Mouse (Mus musculus) small intestine, adult 2 months (tissue): ENCODE data around the gene Dnal1. TPM values are rescaled to one million over a fixed set of nuclear protein-coding genes. Genes with fewer than 3 reads are reported as not detected.

ENCODE experiments used
- H3K27ac ChIP-seq: fragments of 200-500 bp; 2 replicates; pipeline ENCODE4 v1.5.1; 2012; ENCODE audit warnings: low read depth, low read length, control low read depth, inconsistent platforms; ENCODE audit not compliant: insufficient read depth
- H3K27me3 ChIP-seq: fragments of 200-500 bp; 2 replicates; pipeline ENCODE4 v1.6.1; 2012; ENCODE audit warnings: mild to moderate bottlenecking, moderate library complexity, low read length, inconsistent platforms; ENCODE audit not compliant: control insufficient read depth, insufficient read depth
- H3K36me3 ChIP-seq: fragments of 200-500 bp; 2 replicates; pipeline ENCODE4 v1.6.1; 2012; ENCODE audit warnings: mild to moderate bottlenecking, low read length, control low read depth, inconsistent platforms; ENCODE audit not compliant: control insufficient read depth, insufficient read depth
- H3K4me1 ChIP-seq: fragments of 200-500 bp; 2 replicates; pipeline ENCODE4 v1.6.1; 2012; ENCODE audit warnings: low read length, inconsistent platforms, mixed read lengths; ENCODE audit not compliant: control insufficient read depth, insufficient read depth, insufficient read length
- H3K4me3 ChIP-seq: fragments of 200-500 bp; 2 replicates; pipeline ENCODE4 v1.5.1; 2012; ENCODE audit warnings: low read depth, mild to moderate bottlenecking, control low read depth, inconsistent platforms, low read length, moderate library complexity
- CTCF ChIP-seq: fragments of 200-500 bp; IDR thresholded peaks from 2 replicates; pipeline ENCODE4 v1.5.1; 2012; ENCODE audit warnings: low read depth, mild to moderate bottlenecking, control low read depth, inconsistent platforms, low read length, moderate library complexity, mixed read lengths; ENCODE audit not compliant: insufficient replicate concordance, insufficient read length; ENCODE audit errors: extremely low read depth
- POLR2A ChIP-seq: fragments of 200-500 bp; IDR thresholded peaks from 2 replicates; pipeline ENCODE4 v1.6.1; 2012; ENCODE audit warnings: low read depth, mild to moderate bottlenecking, control low read depth, inconsistent platforms, low read length, moderate library complexity
- WGBS: fragments of 180-500 bp; shearing (Covaris S2); methylation state at CpG from one replicate; pipeline ENCODE4 v1.1.7; 2018; 5-methylcytosine and 5-hydroxymethylcytosine counted together
- polyA plus RNA-seq: library from polyadenylated mRNA; depleted of rRNA; stranded (reverse); fragments of >200 nt; gene quantifications from 2 replicates; pipeline ENCODE4 v1.2.3, GENCODE M21; 2012

Gene Dnal1
- polyA plus RNA-seq, 1 experiment: 0.68 TPM

DNA sequence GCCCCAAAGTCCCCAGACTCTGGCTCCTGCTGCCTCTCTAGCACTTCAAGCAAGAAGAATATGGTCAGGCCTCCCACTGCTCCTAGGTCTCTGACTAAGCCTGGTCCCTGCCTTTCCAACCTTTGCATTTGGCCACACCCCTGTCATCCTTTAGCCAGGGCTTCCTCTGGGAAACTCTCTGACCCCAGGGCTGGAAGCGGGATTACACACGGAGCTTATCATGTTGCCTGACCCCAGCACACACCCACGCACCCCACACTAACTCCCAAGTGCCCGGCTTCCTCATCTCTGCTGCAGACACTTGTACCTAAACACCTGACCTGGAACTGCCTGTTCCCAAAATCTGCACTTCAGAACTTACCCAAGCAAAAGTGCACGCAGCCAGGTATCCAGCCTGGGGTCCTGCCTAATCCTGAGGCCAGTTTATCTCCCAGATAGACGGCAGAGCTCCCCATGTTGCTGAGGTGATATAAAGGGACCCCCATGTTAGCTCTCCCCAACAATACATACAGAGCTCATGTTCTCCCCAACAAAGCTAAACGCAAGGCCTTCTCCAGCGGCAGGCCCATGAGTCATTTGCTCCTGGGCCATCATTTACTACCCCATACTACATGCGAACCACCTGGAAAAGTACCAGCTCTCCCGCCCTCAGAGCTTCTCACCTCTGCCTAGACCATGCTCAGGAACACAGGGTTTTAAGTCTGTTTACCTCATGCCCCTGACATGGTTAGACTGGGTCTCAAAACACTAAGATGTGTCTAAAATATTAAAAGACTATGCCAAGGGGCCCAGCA lies 64.7 kb downstream of the Dnal1 start:
- WGBS: 29% methylated on average over 10 of the region's 10 CpGs
- no peaks in the 10 kb centered on the region for H3K27me3 ChIP-seq
- H3K4me3 ChIP-seq: peak overlapping the region; percentile 11; the same call in 1 of the 2 replicates
- TF ChIP-seq CTCF (no peak), POLR2A (peak; percentile 46; the same call in 1 of the 2 replicates)
- H3K36me3 ChIP-seq: peaks cover under 1% of the 10 kb centered on the region
- peak overlapping the region; percentile 97 for H3K27ac ChIP-seq
- H3K4me1 ChIP-seq: peaks cover 67% of the 10 kb centered on the region

DNA sequence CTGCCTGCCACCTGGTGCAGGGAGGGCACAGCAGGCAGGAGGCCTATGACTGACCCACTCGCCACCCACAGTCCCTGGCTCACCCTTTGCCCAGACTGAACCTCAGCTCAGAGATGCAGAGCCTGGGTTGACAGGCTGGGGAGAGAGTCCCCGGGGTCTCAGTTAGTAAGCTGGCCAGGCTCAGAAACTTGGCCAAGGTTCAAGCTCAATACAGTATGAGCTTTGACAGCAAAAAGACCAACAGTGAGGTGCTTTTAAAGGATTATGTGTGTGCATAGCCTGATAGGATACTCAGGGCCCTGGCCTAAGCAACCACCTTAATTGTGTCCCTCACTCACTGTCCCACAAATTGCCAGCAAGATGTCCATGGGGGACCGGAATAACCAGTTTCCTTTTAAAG lies 65.9 kb downstream of the Dnal1 start:
- TF ChIP-seq POLR2A (no peak; the same call in 1 of the 2 replicates), CTCF (no peak)
- peak overlapping the region; percentile 85 for H3K27ac ChIP-seq
- H3K4me3 ChIP-seq: peak overlapping the region; percentile 13; the same call in 1 of the 2 replicates
- peaks cover 64% of the 10 kb centered on the region for H3K4me1 ChIP-seq
- WGBS: 30% methylated on average over 3 of the region's 3 CpGs
- no peaks in the 10 kb centered on the region for H3K27me3 ChIP-seq
- H3K36me3 ChIP-seq: no peaks in the 10 kb centered on the region

DNA sequence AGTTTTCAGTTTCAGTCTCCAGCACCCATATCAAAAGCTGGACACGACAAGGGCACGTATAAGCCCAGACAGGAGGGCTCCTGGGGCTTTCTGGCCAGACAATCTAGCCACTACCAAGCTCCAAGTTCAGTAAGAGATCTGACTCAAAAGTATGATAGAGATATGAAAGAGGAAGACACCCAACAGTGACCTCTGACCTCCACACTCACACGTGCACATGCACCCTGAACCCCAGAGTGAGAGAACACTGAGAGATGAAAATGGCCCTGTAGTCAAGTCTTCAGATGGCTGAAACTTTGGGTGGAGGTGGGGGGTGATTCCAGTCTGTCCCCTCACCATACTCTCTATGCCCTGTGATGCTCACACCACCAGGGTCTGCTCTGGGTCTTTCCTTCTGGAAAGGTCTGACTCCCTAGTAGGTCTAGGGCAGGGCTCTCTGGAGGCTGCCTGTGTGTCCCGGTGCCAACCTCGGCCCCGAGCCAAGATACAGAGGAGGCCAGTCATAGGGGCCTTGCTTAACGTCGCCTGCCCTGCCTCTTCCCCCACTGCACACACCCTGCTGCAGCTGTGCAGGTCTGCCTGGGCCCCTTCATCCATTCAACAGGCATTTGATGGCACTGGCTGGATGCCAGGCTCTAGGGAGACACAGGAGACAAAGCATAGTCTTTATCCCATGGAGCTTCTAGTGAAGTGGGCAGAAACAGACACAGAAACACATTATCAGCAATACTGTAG lies 66.7 kb downstream of the Dnal1 start:
- no peak; the same call in 1 of the 2 replicates for TF ChIP-seq POLR2A
- TF ChIP-seq CTCF: no peak
- WGBS: 15% methylated on average over 8 of the region's 8 CpGs
- Histone ChIP-seq H3K4me3 (no peak overlapping the region), H3K36me3 (0 out of 2 replicates have a peak, but pooled peaks cover 2% of the 10 kb centered on the region), H3K4me1 (peaks cover 68% of the 10 kb centered on the region), H3K27ac (peak overlapping the region; percentile 85), H3K27me3 (no peaks in the 10 kb centered on the region)

DNA sequence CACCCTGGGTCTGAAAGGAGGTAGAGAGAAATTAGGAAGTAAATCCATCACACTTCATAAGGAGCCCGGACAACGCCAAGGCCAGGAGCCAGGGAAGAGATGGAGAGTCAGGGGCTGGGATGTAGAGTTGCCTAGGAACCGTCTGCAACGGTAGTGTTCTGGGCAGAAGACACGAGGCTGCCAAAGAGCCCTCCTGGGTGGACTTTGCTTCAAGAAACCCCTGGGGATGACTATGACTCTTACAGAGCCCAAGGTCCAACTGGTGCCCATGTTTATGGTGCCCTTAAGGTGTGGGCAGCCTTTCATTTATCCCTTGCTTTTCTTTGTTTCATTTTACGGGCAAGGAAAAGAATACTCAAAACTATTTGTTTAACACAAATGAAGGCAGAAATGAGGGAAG lies 67.8 kb downstream of the Dnal1 start:
- Histone ChIP-seq H3K27ac (peak overlapping the region; percentile 85), H3K4me1 (peaks cover 65% of the 10 kb centered on the region), H3K27me3 (no peaks in the 10 kb centered on the region), H3K36me3 (peaks cover 6% of the 10 kb centered on the region; the same call in 1 of the 2 replicates), H3K4me3 (peak overlapping the region; percentile 13; the same call in 1 of the 2 replicates)
- TF ChIP-seq CTCF (no peak), POLR2A (no peak)
- 27% methylated on average over 6 of the region's 6 CpGs for WGBS

DNA sequence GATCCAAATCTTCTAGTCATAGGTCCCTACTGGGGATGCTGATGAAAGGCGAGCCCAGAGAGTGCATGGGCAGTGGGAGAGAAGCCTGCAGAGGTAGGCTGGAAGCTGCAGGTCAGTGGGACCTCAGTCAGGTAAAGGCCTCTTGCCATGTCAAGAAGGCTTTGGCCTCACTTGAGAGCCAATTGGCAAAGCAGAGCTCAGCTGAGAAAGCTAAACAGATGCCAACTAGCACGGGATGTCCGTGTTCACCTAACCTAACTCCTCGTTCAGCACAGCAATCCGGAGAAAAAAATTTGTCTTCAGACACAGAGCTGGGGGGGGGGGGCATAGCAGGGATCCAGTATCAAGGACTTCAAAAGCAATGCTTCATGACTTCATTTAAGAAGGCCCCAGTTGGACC lies 70.8 kb downstream of the Dnal1 start:
- H3K27ac ChIP-seq: no peak overlapping the region
- WGBS: 43% methylated on average over 5 of the region's 5 CpGs
- peaks cover 69% of the 10 kb centered on the region for H3K4me1 ChIP-seq
- H3K36me3 ChIP-seq: peaks cover 6% of the 10 kb centered on the region; the same call in 1 of the 2 replicates
- TF ChIP-seq CTCF (no peak), POLR2A (no peak)
- no peak overlapping the region for H3K4me3 ChIP-seq
- no peaks in the 10 kb centered on the region for H3K27me3 ChIP-seq

DNA sequence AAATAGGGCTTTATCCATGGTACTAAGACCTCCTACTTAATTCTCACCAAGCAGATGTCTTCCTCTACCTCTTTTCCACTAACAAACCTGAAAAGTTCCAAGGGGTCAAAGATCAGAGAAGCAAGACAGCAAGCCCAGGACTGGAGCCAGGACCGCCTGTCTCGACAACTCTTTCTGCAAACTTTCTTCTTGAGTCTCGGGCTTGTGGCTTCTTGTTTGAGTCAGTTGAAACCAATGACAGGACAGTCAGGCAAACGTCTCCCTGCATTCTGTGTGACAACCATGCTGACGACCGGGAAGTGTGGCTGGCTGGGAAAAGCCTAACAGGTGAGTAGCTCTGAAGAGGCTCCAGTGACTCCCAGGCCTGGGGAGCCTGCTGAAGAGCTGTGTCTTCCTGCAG lies 71.4 kb downstream of the Dnal1 start:
- TF ChIP-seq POLR2A (no peak), CTCF (no peak)
- Histone ChIP-seq H3K4me1 (peaks cover 69% of the 10 kb centered on the region), H3K27ac (peak overlapping the region; percentile 22), H3K4me3 (no peak overlapping the region), H3K27me3 (no peaks in the 10 kb centered on the region), H3K36me3 (peaks cover 6% of the 10 kb centered on the region; the same call in 1 of the 2 replicates)
- 26% methylated on average over 6 of the region's 6 CpGs for WGBS

DNA sequence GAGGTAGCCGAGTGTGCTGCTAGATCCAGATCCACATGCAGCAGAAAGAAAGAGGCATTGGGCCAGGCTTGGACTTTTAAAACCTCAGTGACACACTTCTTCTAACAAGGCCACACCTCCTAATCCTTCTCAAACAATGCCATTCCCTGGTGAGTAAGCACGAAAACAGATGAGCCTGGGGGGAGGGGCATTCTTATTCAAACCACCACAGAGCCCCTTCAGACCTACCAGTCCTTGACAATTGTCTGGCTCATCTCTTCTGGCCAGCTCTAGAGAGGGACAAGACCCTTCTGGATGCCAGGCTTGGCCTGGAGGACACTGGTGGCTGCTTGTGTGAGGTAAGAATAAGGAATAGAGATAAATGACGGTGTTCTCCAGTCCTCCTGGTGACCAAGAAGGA lies 72.4 kb downstream of the Dnal1 start:
- WGBS: 78% methylated on average over 3 of the region's 3 CpGs
- no peaks in the 10 kb centered on the region for H3K27me3 ChIP-seq
- H3K36me3 ChIP-seq: peaks cover 6% of the 10 kb centered on the region; the same call in 1 of the 2 replicates
- TF ChIP-seq POLR2A: no peak
- TF ChIP-seq CTCF: no peak
- 0 out of 2 replicates have a peak overlapping the region, but pooled peaks have one; percentile 4 for H3K27ac ChIP-seq
- peaks cover 67% of the 10 kb centered on the region for H3K4me1 ChIP-seq
- H3K4me3 ChIP-seq: no peak overlapping the region
